27 mouse cellular contexts compared by ENCODE assay signal in genomic region chr2:90717948-90718347, GRCm38 (mm10). TPM values are rescaled to one million over a fixed set of nuclear protein-coding genes. Genes with fewer than 3 reads are reported as not detected.
DNase-seq lines count a peak whose midpoint lies in the region; ATAC-seq and TF ChIP-seq lines count a peak whose summit lies in the region.
"Had no signal": no experiment of that assay in that cellular context is flagged by ENCODE, and none has a peak within 500 bp of the region (broad histone marks: within the 10 kb centered on the region; RNA-seq: fewer than 3 reads in every experiment).

No protein-coding gene starts in this region.

- 48% methylated on average over 5 of the region's 5 CpGs for WGBS in forebrain, embryonic 13.5 days
- 92% methylated on average over 5 of the region's 5 CpGs for WGBS in forebrain, embryonic 10.5 days
- WGBS in kidney, adult 2 months = 82% methylated on average over 5 of the region's 5 CpGs
- 96% methylated on average over 5 of the region's 5 CpGs for WGBS in kidney, embryonic 14.5 days
- WGBS in forebrain, postnatal 0 days = 39% methylated on average over 5 of the region's 5 CpGs

- TF ChIP-seq POLR2A in kidney, adult 2 months (IDR thresholded peaks at IDR 0.05; ENCODE audit: low read depth, low read length) = no peak

- H3K4me3 ChIP-seq in forebrain, embryonic 13.5 days = no peak overlapping the region
- H3K4me3 ChIP-seq in forebrain, embryonic 10.5 days = no peak overlapping the region
- no peak overlapping the region for H3K4me3 ChIP-seq in kidney, adult 2 months (ENCODE audit: insufficient read depth, low read depth, low read length)
- no peak overlapping the region for H3K4me3 ChIP-seq in kidney, embryonic 14.5 days (ENCODE audit: low read length)
- H3K4me3 ChIP-seq in forebrain, postnatal 0 days (ENCODE audit: low read depth, low read length) = no peak overlapping the region
- H3K4me3 ChIP-seq: embryonic facial prominence, embryonic 12.5 days; embryonic facial prominence, embryonic 15.5 days; hindbrain, embryonic 10.5 days; hindbrain, embryonic 13.5 days; intestine, embryonic 15.5 days had no signal

- DNase-seq in forebrain, embryonic 10.5 days (ENCODE audit: extremely low spot score, low spot score) = no peak
- no peak for DNase-seq in kidney, adult 2 months
- peak; percentile 20 for DNase-seq in retina, postnatal 1 day
- no peak for DNase-seq in retina, embryonic 14.5 days (ENCODE audit: low spot score)
- no peak for DNase-seq in forebrain, postnatal 0 days
- DNase-seq in embryo, embryonic 11 days = no peak
- DNase-seq: adrenal gland, adult 2 months; adrenal gland, postnatal 14 days; B cell, adult 2 months; cerebellum, adult 18-20 months; cerebellum, adult 9-10 months; cerebellum, postnatal 14 days; gastrocnemius, postnatal 10 days; gastrocnemius, postnatal 36 days; heart, postnatal 36 days; kidney, adult 11 months had no signal

- H3K27ac ChIP-seq in forebrain, embryonic 13.5 days = no peak overlapping the region
- no peak overlapping the region for H3K27ac ChIP-seq in forebrain, embryonic 10.5 days
- H3K27ac ChIP-seq in kidney, adult 2 months (ENCODE audit: insufficient read depth, low read depth, low read length) = peak overlapping the region; percentile 46; the same call in 1 of the 2 replicates
- H3K27ac ChIP-seq in kidney, embryonic 14.5 days (ENCODE audit: low read depth, low read length) = no peak overlapping the region
- no peak overlapping the region for H3K27ac ChIP-seq in forebrain, postnatal 0 days (ENCODE audit: low read depth, low read length)
- H3K27ac ChIP-seq: embryonic facial prominence, embryonic 12.5 days; embryonic facial prominence, embryonic 15.5 days; hindbrain, embryonic 10.5 days; hindbrain, embryonic 13.5 days; intestine, embryonic 15.5 days had no signal

- H3K9me3 ChIP-seq in forebrain, embryonic 13.5 days (replicated peaks) = no peaks in the 10 kb centered on the region
- H3K9me3 ChIP-seq in forebrain, embryonic 10.5 days = no peaks in the 10 kb centered on the region
- H3K9me3 ChIP-seq in kidney, embryonic 14.5 days (ENCODE audit: control insufficient read depth, low read length) = no peaks in the 10 kb centered on the region
- H3K9me3 ChIP-seq in forebrain, postnatal 0 days (ENCODE audit: low read length) = no peaks in the 10 kb centered on the region
- H3K9me3 ChIP-seq: embryonic facial prominence, embryonic 12.5 days; embryonic facial prominence, embryonic 15.5 days; G1E; hindbrain, embryonic 10.5 days; hindbrain, embryonic 13.5 days; intestine, embryonic 15.5 days had no signal

- peak; percentile 38; the same call in 1 of the 2 replicates for ATAC-seq in forebrain, embryonic 13.5 days
- no peak for ATAC-seq in kidney, embryonic 14.5 days (ENCODE audit: low FRiP score, low TSS enrichment)
- ATAC-seq in forebrain, postnatal 0 days = 0 out of 2 replicates have a peak, but pooled peaks have one; percentile 14
- ATAC-seq: hindbrain, embryonic 16.5 days; intestine, embryonic 15.5 days had no signal

- peaks cover 5% of the 10 kb centered on the region for H3K4me1 ChIP-seq in forebrain, embryonic 13.5 days
- no peaks in the 10 kb centered on the region for H3K4me1 ChIP-seq in forebrain, embryonic 10.5 days
- H3K4me1 ChIP-seq in kidney, adult 2 months (ENCODE audit: control insufficient read depth, insufficient read depth, low read length) = peaks cover 3% of the 10 kb centered on the region; the same call in 1 of the 2 replicates
- H3K4me1 ChIP-seq in kidney, embryonic 14.5 days (ENCODE audit: control insufficient read depth, insufficient read depth, low read length) = no peaks in the 10 kb centered on the region
- H3K4me1 ChIP-seq in forebrain, postnatal 0 days (ENCODE audit: insufficient read depth) = no peaks in the 10 kb centered on the region
- H3K4me1 ChIP-seq: embryonic facial prominence, embryonic 12.5 days; embryonic facial prominence, embryonic 15.5 days; hindbrain, embryonic 10.5 days; hindbrain, embryonic 13.5 days; intestine, embryonic 15.5 days had no signal

- no peaks in the 10 kb centered on the region for H3K27me3 ChIP-seq in forebrain, embryonic 13.5 days
- H3K27me3 ChIP-seq in forebrain, embryonic 10.5 days (ENCODE audit: poor library complexity, severe bottlenecking) = no peaks in the 10 kb centered on the region
- no peaks in the 10 kb centered on the region for H3K27me3 ChIP-seq in kidney, adult 2 months (replicated peaks; ENCODE audit: control insufficient read depth, insufficient read depth, low read length)
- H3K27me3 ChIP-seq in kidney, embryonic 14.5 days (ENCODE audit: control insufficient read depth, insufficient read depth, low read length) = no peaks in the 10 kb centered on the region
- H3K27me3 ChIP-seq in forebrain, postnatal 0 days (ENCODE audit: insufficient read depth, low read length) = no peaks in the 10 kb centered on the region
- H3K27me3 ChIP-seq: CH12.LX; embryonic facial prominence, embryonic 12.5 days; embryonic facial prominence, embryonic 15.5 days; hindbrain, embryonic 13.5 days; intestine, embryonic 15.5 days had no signal

- peaks cover 85% of the 10 kb centered on the region for H3K36me3 ChIP-seq in forebrain, embryonic 13.5 days (ENCODE audit: poor library complexity, severe bottlenecking)
- H3K36me3 ChIP-seq in forebrain, embryonic 10.5 days (replicated peaks) = peaks cover 94% of the 10 kb centered on the region
- H3K36me3 ChIP-seq in kidney, adult 2 months (ENCODE audit: control insufficient read depth, insufficient read depth, low read length) = no peaks in the 10 kb centered on the region; the same call in 1 of the 2 replicates
- peaks cover 89% of the 10 kb centered on the region for H3K36me3 ChIP-seq in kidney, embryonic 14.5 days (ENCODE audit: control insufficient read depth, insufficient read depth, low read length)
- peaks cover 69% of the 10 kb centered on the region for H3K36me3 ChIP-seq in forebrain, postnatal 0 days (ENCODE audit: insufficient read depth)

- no peak overlapping the region for H3K4me2 ChIP-seq in forebrain, embryonic 13.5 days
- H3K4me2 ChIP-seq in kidney, embryonic 14.5 days (replicated peaks; ENCODE audit: low read depth, low read length) = no peak overlapping the region
- H3K4me2 ChIP-seq in forebrain, postnatal 0 days (ENCODE audit: low read depth) = no peak overlapping the region
- H3K4me2 ChIP-seq: embryonic facial prominence, embryonic 12.5 days; embryonic facial prominence, embryonic 15.5 days; heart, embryonic 11.5 days; hindbrain, embryonic 13.5 days; intestine, embryonic 15.5 days had no signal

- no peak for TF ChIP-seq CTCF in kidney, adult 2 months (conservative IDR thresholded peaks at IDR 0.05; ENCODE audit: insufficient read depth, insufficient read length, low read depth, low read length)
- TF ChIP-seq CTCF in forebrain, postnatal 0 days (IDR thresholded peaks at IDR 0.05; ENCODE audit: low read depth) = no peak

- H3K9ac ChIP-seq in forebrain, embryonic 13.5 days = no peak overlapping the region
- H3K9ac ChIP-seq in kidney, embryonic 14.5 days (ENCODE audit: low read depth, low read length) = no peak overlapping the region
- H3K9ac ChIP-seq in forebrain, postnatal 0 days = no peak overlapping the region
- H3K9ac ChIP-seq: embryonic facial prominence, embryonic 12.5 days; embryonic facial prominence, embryonic 15.5 days; hindbrain, embryonic 13.5 days; intestine, embryonic 15.5 days had no signal

RNA-seq across cellular contexts. Expression of gene Fnbp4, which starts 27.2 kb away (rescaled TPM):
- 113 and 118 TPM in 2 replicates for polyA plus RNA-seq in forebrain, embryonic 13.5 days (2015; fragmentation: Nextera tagmentation; extraction: Ambion mirVana)
- 109 and 118 TPM in 2 replicates for polyA plus RNA-seq in forebrain, embryonic 10.5 days (2016; fragmentation: Nextera tagmentation; extraction: Ambion mirVana)
- 20.6 and 21.2 TPM in 2 replicates for polyA plus RNA-seq in kidney, adult 2 months (2012; rRNA removed)
- 82.6 and 118 TPM in 2 replicates for polyA plus RNA-seq in kidney, embryonic 14.5 days (2014; fragmentation: Nextera tagmentation; extraction: Ambion mirVana)
- total RNA-seq in forebrain, postnatal 0 days (2014; rRNA removed) = 77.0 and 98.6 TPM in 2 replicates
- polyA plus RNA-seq in forebrain, postnatal 0 days (2015; fragmentation: Nextera tagmentation; extraction: Ambion mirVana) = 28.4 and 48.8 TPM in 2 replicates

RNA-seq across cellular contexts. Expression of gene Nup160, which starts 40.9 kb away (rescaled TPM):
- polyA plus RNA-seq in forebrain, embryonic 13.5 days (2015; fragmentation: Nextera tagmentation; extraction: Ambion mirVana) = 30.7 and 36.4 TPM in 2 replicates
- polyA plus RNA-seq in forebrain, embryonic 10.5 days (2016; fragmentation: Nextera tagmentation; extraction: Ambion mirVana) = 64.7 and 75.7 TPM in 2 replicates
- 4.9 and 5.2 TPM in 2 replicates for polyA plus RNA-seq in kidney, adult 2 months (2012; rRNA removed)
- 34.8 and 68.0 TPM in 2 replicates for polyA plus RNA-seq in kidney, embryonic 14.5 days (2014; fragmentation: Nextera tagmentation; extraction: Ambion mirVana)
- total RNA-seq in forebrain, postnatal 0 days (2014; rRNA removed) = 21.6 and 22.9 TPM in 2 replicates
- 6.2 and 10.9 TPM in 2 replicates for polyA plus RNA-seq in forebrain, postnatal 0 days (2015; fragmentation: Nextera tagmentation; extraction: Ambion mirVana)
